Comparison of ENCODE assay signal across 14 mouse cellular contexts in the genomic region with DNA sequence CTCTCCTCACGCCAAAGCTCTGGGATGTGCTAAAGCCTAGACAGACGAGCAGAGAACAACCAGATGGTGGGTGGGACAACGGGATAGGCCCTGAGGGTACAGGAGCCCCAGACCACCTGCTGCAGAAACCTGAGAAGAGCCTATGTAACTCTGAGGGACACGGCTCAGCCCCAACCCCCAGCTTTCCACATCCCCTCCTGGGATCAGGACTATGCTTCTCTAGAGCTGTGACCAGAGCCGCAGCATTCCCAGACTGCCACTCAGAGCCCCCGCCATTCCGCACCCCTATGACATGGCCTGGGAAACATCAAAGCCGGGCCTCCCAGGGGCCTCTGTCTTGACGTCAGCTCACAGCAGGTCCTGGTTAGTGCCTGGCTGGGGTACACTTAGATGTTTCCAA. TPM values are rescaled to one million over a fixed set of nuclear protein-coding genes. Genes with fewer than 3 reads are reported as not detected.
DNase-seq lines count a peak whose midpoint lies in the region; ATAC-seq and TF ChIP-seq lines count a peak whose summit lies in the region.
"Had no signal": no experiment of that assay in that cellular context is flagged by ENCODE, and none has a peak within 500 bp of the region (broad histone marks: within the 10 kb centered on the region; RNA-seq: fewer than 3 reads in every experiment).

No protein-coding gene starts in this region.

- no peak overlapping the region for H3K4me3 ChIP-seq in heart, embryonic 13.5 days
- H3K4me3 ChIP-seq in midbrain, postnatal 0 days (ENCODE audit: low read depth, low read length) = no peak overlapping the region
- no peak overlapping the region for H3K4me3 ChIP-seq in midbrain, embryonic 11.5 days (ENCODE audit: low read depth, low read length)
- no peak overlapping the region; the same call in 1 of the 2 replicates for H3K4me3 ChIP-seq in intestine, embryonic 15.5 days (replicated peaks)
- H3K4me3 ChIP-seq: hindbrain, embryonic 15.5 days had no signal

- peak overlapping the region; percentile 78 for H3K27ac ChIP-seq in heart, embryonic 13.5 days (replicated peaks)
- H3K27ac ChIP-seq in midbrain, postnatal 0 days (ENCODE audit: low read depth, low read length) = 0 out of 2 replicates have a peak overlapping the region, but pooled peaks have one; percentile 9
- no peak overlapping the region for H3K27ac ChIP-seq in midbrain, embryonic 11.5 days (ENCODE audit: low read depth, low read length)
- H3K27ac ChIP-seq in intestine, embryonic 15.5 days = peak overlapping the region; percentile 55; the same call in 1 of the 2 replicates

- no peaks in the 10 kb centered on the region for H3K9me3 ChIP-seq in heart, embryonic 13.5 days
- no peaks in the 10 kb centered on the region for H3K9me3 ChIP-seq in midbrain, postnatal 0 days (ENCODE audit: low read length)
- no peaks in the 10 kb centered on the region for H3K9me3 ChIP-seq in midbrain, embryonic 11.5 days (ENCODE audit: control insufficient read depth, low read length)
- no peaks in the 10 kb centered on the region for H3K9me3 ChIP-seq in intestine, embryonic 15.5 days
- H3K9me3 ChIP-seq: hindbrain, embryonic 15.5 days had no signal

- H3K4me1 ChIP-seq in heart, embryonic 13.5 days = peaks cover 38% of the 10 kb centered on the region
- no peaks in the 10 kb centered on the region for H3K4me1 ChIP-seq in midbrain, postnatal 0 days (ENCODE audit: insufficient read depth, low read length)
- peaks cover 2% of the 10 kb centered on the region; the same call in 1 of the 2 replicates for H3K4me1 ChIP-seq in midbrain, embryonic 11.5 days (ENCODE audit: control insufficient read depth, insufficient read depth, low read length)
- peaks cover 30% of the 10 kb centered on the region for H3K4me1 ChIP-seq in intestine, embryonic 15.5 days (replicated peaks)

- peak; percentile 68 for ATAC-seq in heart, embryonic 13.5 days (ENCODE audit: extremely low read depth, insufficient number of reproducible peaks, low FRiP score, low TSS enrichment)
- ATAC-seq in midbrain, postnatal 0 days (ENCODE audit: low FRiP score) = no peak
- ATAC-seq in midbrain, embryonic 11.5 days (ENCODE audit: low FRiP score) = no peak
- ATAC-seq in intestine, embryonic 15.5 days = peak; percentile 49; the same call in 1 of the 2 replicates
- ATAC-seq: activated CD4-positive, CD25-positive, alpha-beta regulatory T cell, adult 4 months; liver, postnatal 0 days had no signal

- peaks cover 35% of the 10 kb centered on the region for H3K36me3 ChIP-seq in heart, embryonic 13.5 days
- H3K36me3 ChIP-seq in midbrain, postnatal 0 days (ENCODE audit: insufficient read depth, low read length) = peaks cover 12% of the 10 kb centered on the region
- peaks cover 7% of the 10 kb centered on the region for H3K36me3 ChIP-seq in midbrain, embryonic 11.5 days (ENCODE audit: control insufficient read depth, insufficient read depth, low read length)
- peaks cover 8% of the 10 kb centered on the region; the same call in 1 of the 2 replicates for H3K36me3 ChIP-seq in intestine, embryonic 15.5 days

- TF ChIP-seq CTCF in midbrain, postnatal 0 days (IDR thresholded peaks at IDR 0.05) = no peak

- DNase-seq in heart, adult 18-20 months = no peak
- DNase-seq in midbrain, postnatal 0 days (ENCODE audit: low spot score) = no peak
- no peak for DNase-seq in midbrain, embryonic 11.5 days (ENCODE audit: low spot score, missing footprints)
- DNase-seq in cerebellum, adult 11 months = no peak
- no peak for DNase-seq in adrenal gland, adult 2 months
- DNase-seq in left cerebral cortex, adult 18-20 months (ENCODE audit: low spot score in 2 of 2) = no peak
- DNase-seq: liver, postnatal 0 days; thymus, adult 2 months had no signal

- peak overlapping the region; percentile 61 for H3K9ac ChIP-seq in heart, embryonic 13.5 days
- no peak overlapping the region for H3K9ac ChIP-seq in midbrain, postnatal 0 days (replicated peaks; ENCODE audit: low read length, poor library complexity, severe bottlenecking)
- H3K9ac ChIP-seq in midbrain, embryonic 11.5 days (ENCODE audit: low read length) = no peak overlapping the region
- no peak overlapping the region for H3K9ac ChIP-seq in intestine, embryonic 15.5 days
- H3K9ac ChIP-seq: hindbrain, embryonic 15.5 days; liver, postnatal 0 days had no signal

- WGBS in heart, embryonic 13.5 days = 20% methylated on average over 9 of the region's 9 CpGs
- WGBS in midbrain, postnatal 0 days = 45% methylated on average over 9 of the region's 9 CpGs
- WGBS in midbrain, embryonic 11.5 days = 48% methylated on average over 9 of the region's 9 CpGs
- 34% methylated on average over 9 of the region's 9 CpGs for WGBS in intestine, embryonic 15.5 days

- H3K27me3 ChIP-seq in heart, embryonic 13.5 days (replicated peaks) = no peaks in the 10 kb centered on the region
- no peaks in the 10 kb centered on the region for H3K27me3 ChIP-seq in midbrain, postnatal 0 days (ENCODE audit: insufficient read depth, low read length)
- H3K27me3 ChIP-seq in midbrain, embryonic 11.5 days (ENCODE audit: control insufficient read depth, insufficient read depth, low read length) = no peaks in the 10 kb centered on the region
- no peaks in the 10 kb centered on the region for H3K27me3 ChIP-seq in intestine, embryonic 15.5 days (replicated peaks)
- H3K27me3 ChIP-seq: CH12.LX; hindbrain, embryonic 15.5 days had no signal

- peak overlapping the region; percentile 43 for H3K4me2 ChIP-seq in heart, embryonic 13.5 days
- no peak overlapping the region for H3K4me2 ChIP-seq in midbrain, postnatal 0 days (ENCODE audit: low read depth, low read length, poor library complexity, severe bottlenecking)
- no peak overlapping the region for H3K4me2 ChIP-seq in midbrain, embryonic 11.5 days
- no peak overlapping the region; the same call in 1 of the 2 replicates for H3K4me2 ChIP-seq in intestine, embryonic 15.5 days (replicated peaks)
- H3K4me2 ChIP-seq: hindbrain, embryonic 15.5 days had no signal

RNA-seq across cellular contexts. Expression of a gene that starts 34.7 kb away (rescaled TPM):
- polyA plus RNA-seq in heart, embryonic 13.5 days (2015; fragmentation: Nextera tagmentation; extraction: Ambion mirVana) = 49.3 and 52.6 TPM in 2 replicates
- total RNA-seq in heart, adult 18-20 months (2021) = 1 to 10 TPM; 2.0 to 2.5 TPM
- 61.8 and 62.6 TPM in 2 replicates for total RNA-seq in midbrain, postnatal 0 days (2014; rRNA removed)
- polyA plus RNA-seq in midbrain, postnatal 0 days (2015; fragmentation: Nextera tagmentation; extraction: Ambion mirVana) = 22.5 and 22.9 TPM in 2 replicates
- polyA plus RNA-seq in midbrain, embryonic 11.5 days (2014; fragmentation: Nextera tagmentation; extraction: Ambion mirVana) = 16.7 and 19.5 TPM in 2 replicates
- polyA plus RNA-seq in intestine, embryonic 15.5 days (2015; fragmentation: Nextera tagmentation; extraction: Ambion mirVana) = 61.8 and 66.2 TPM in 2 replicates
- total RNA-seq in adrenal gland, adult 2 months (2021) = 1 to 10 TPM; 4.6 to 8.0 TPM
- polyA plus RNA-seq in adrenal gland, adult 2 months (2012; rRNA removed) = 8.6 and 9.2 TPM in 2 replicates
- 10 to 100 TPM in 1 of 2 experiments, 1 to 10 TPM in 1; 9.5 to 10.1 TPM for total RNA-seq in left cerebral cortex, adult 18-20 months (2021)
- total RNA-seq: monocyte, adult 5-6 weeks had no signal

RNA-seq across cellular contexts. Expression of a gene that starts 38.6 kb away (rescaled TPM):
- 11.6 and 13.1 TPM in 2 replicates for polyA plus RNA-seq in heart, embryonic 13.5 days (2015; fragmentation: Nextera tagmentation; extraction: Ambion mirVana)
- total RNA-seq in heart, adult 18-20 months (2021) = 10 to 100 TPM; 88.4 to 93.6 TPM
- total RNA-seq in midbrain, postnatal 0 days (2014; rRNA removed) = 45.8 and 69.0 TPM in 2 replicates
- 2.6 and 3.3 TPM in 2 replicates for polyA plus RNA-seq in midbrain, postnatal 0 days (2015; fragmentation: Nextera tagmentation; extraction: Ambion mirVana)
- 3.6 and 6.0 TPM in 2 replicates for polyA plus RNA-seq in midbrain, embryonic 11.5 days (2014; fragmentation: Nextera tagmentation; extraction: Ambion mirVana)
- 7.6 and 8.9 TPM in 2 replicates for polyA plus RNA-seq in intestine, embryonic 15.5 days (2015; fragmentation: Nextera tagmentation; extraction: Ambion mirVana)
- 10 to 100 TPM; 35.6 to 45.2 TPM for total RNA-seq in adrenal gland, adult 2 months (2021)
- 178 and 199 TPM in 2 replicates for polyA plus RNA-seq in adrenal gland, adult 2 months (2012; rRNA removed)
- 10 to 100 TPM; 70.4 to 77.9 TPM for total RNA-seq in left cerebral cortex, adult 18-20 months (2021)

RNA-seq across cellular contexts. Expression of a gene that starts 48.4 kb away (rescaled TPM):
- 4.5 and 5.0 TPM in 2 replicates for polyA plus RNA-seq in heart, embryonic 13.5 days (2015; fragmentation: Nextera tagmentation; extraction: Ambion mirVana)
- total RNA-seq in heart, adult 18-20 months (2021) = 10 to 100 TPM; 23.9 to 25.7 TPM
- 53.8 and 70.9 TPM in 2 replicates for total RNA-seq in midbrain, postnatal 0 days (2014; rRNA removed)
- polyA plus RNA-seq in midbrain, postnatal 0 days (2015; fragmentation: Nextera tagmentation; extraction: Ambion mirVana) = 13.6 and 16.7 TPM in 2 replicates
- polyA plus RNA-seq in midbrain, embryonic 11.5 days (2014; fragmentation: Nextera tagmentation; extraction: Ambion mirVana) = 2.6 and 4.1 TPM in 2 replicates
- polyA plus RNA-seq in intestine, embryonic 15.5 days (2015; fragmentation: Nextera tagmentation; extraction: Ambion mirVana) = 2.8 and 3.4 TPM in 2 replicates
- total RNA-seq in adrenal gland, adult 2 months (2021) = 10 to 100 TPM; 20.0 to 23.1 TPM
- 42.3 and 48.0 TPM in 2 replicates for polyA plus RNA-seq in adrenal gland, adult 2 months (2012; rRNA removed)
- total RNA-seq in left cerebral cortex, adult 18-20 months (2021) = 10 to 100 TPM; 61.0 to 64.5 TPM

RNA-seq across cellular contexts. Expression of a gene that starts 51.2 kb away (rescaled TPM):
- polyA plus RNA-seq in heart, embryonic 13.5 days (2015; fragmentation: Nextera tagmentation; extraction: Ambion mirVana) = 18.6 and 20.5 TPM in 2 replicates
- total RNA-seq in heart, adult 18-20 months (2021) = 10 to 100 TPM; 25.9 to 26.8 TPM
- total RNA-seq in midbrain, postnatal 0 days (2014; rRNA removed) = 24.5 and 28.5 TPM in 2 replicates
- 20.0 and 22.2 TPM in 2 replicates for polyA plus RNA-seq in midbrain, postnatal 0 days (2015; fragmentation: Nextera tagmentation; extraction: Ambion mirVana)
- 26.6 and 29.8 TPM in 2 replicates for polyA plus RNA-seq in midbrain, embryonic 11.5 days (2014; fragmentation: Nextera tagmentation; extraction: Ambion mirVana)
- polyA plus RNA-seq in intestine, embryonic 15.5 days (2015; fragmentation: Nextera tagmentation; extraction: Ambion mirVana) = 64.6 and 73.2 TPM in 2 replicates
- total RNA-seq in adrenal gland, adult 2 months (2021) = 10 to 100 TPM; 40.9 to 43.1 TPM
- polyA plus RNA-seq in adrenal gland, adult 2 months (2012; rRNA removed) = 25.7 and 29.7 TPM in 2 replicates
- 10 to 100 TPM; 24.3 to 26.2 TPM for total RNA-seq in left cerebral cortex, adult 18-20 months (2021)

RNA-seq across cellular contexts. Expression of a gene that starts 51.4 kb away (rescaled TPM):
- polyA plus RNA-seq in heart, embryonic 13.5 days (2015; fragmentation: Nextera tagmentation; extraction: Ambion mirVana) = 98.0 and 111 TPM in 2 replicates
- 100 to 1,000 TPM; 136 to 141 TPM for total RNA-seq in heart, adult 18-20 months (2021)
- total RNA-seq in midbrain, postnatal 0 days (2014; rRNA removed) = 46.7 and 47.4 TPM in 2 replicates
- polyA plus RNA-seq in midbrain, postnatal 0 days (2015; fragmentation: Nextera tagmentation; extraction: Ambion mirVana) = 85.5 and 85.7 TPM in 2 replicates
- 97.8 and 100 TPM in 2 replicates for polyA plus RNA-seq in midbrain, embryonic 11.5 days (2014; fragmentation: Nextera tagmentation; extraction: Ambion mirVana)
- 148 and 156 TPM in 2 replicates for polyA plus RNA-seq in intestine, embryonic 15.5 days (2015; fragmentation: Nextera tagmentation; extraction: Ambion mirVana)
- total RNA-seq in adrenal gland, adult 2 months (2021) = 100 to 1,000 TPM in 1 of 2 experiments, 10 to 100 TPM in 1; 82.9 to 113 TPM
- polyA plus RNA-seq in adrenal gland, adult 2 months (2012; rRNA removed) = 343 and 456 TPM in 2 replicates
- total RNA-seq in left cerebral cortex, adult 18-20 months (2021) = 10 to 100 TPM; 51.8 to 53.0 TPM

Comparison
In these comparisons a context has a peak if more than half of its experiments do, and no peak if none do; other contexts are left out.
1. ATAC-seq: peak in heart, embryonic 13.5 days (single experiment) and intestine, embryonic 15.5 days (single experiment); none in midbrain, postnatal 0 days (single experiment) and midbrain, embryonic 11.5 days (single experiment).
2. RNA of a gene that starts 38.6 kb away (polyA plus RNA-seq): 178 to 199 TPM in adrenal gland, adult 2 months; 11.6 to 13.1 TPM in heart, embryonic 13.5 days, 7.6 to 8.9 TPM in intestine, embryonic 15.5 days, 3.6 to 6.0 TPM in midbrain, embryonic 11.5 days and 2.6 to 3.3 TPM in midbrain, postnatal 0 days; every median in the first group is over 10 times any median in the second.